Comparison of ENCODE assay signal across 26 mouse cellular contexts in the genomic region with DNA sequence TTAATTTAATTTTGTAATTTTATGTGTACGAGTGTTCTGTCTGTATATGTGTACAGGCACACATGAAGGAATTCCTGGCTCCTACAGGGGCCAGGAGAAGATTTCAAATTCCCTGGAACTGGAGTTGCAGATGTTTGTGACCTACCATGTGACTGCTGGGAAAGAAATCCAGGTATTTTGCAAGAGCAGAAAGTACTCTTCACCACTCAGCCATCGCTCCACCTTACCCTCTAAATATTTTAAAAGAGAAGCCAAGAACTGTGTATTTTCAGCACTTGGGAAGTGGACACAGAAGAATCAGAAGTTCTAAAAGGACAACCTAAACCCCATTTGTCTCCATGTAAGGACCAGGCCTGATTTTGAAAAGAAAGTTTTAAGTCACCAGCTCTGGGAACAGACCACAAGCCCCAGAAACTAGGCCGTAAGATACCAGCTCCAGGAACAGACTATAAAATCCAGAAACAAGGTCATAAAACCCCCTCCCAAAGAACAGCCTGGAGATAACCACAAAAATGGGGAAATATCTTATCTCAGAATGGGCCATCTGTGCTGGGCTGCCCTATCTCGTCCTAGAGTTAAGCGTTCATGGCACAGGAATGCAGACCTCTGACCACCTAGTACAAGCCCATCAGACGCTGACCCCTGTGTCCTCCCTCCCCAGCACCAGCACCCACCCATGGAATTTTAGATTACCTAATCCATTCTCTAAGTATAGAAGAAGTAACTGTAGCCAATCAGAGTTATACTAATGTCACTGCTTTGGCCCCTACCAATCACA.
A peak's percentile ranks its signal among the peaks of the same experiment; 100 is the strongest.
DNase-seq lines count a peak whose midpoint lies in the region; ATAC-seq and TF ChIP-seq lines count a peak whose summit lies in the region.
"Had no signal": no experiment of that assay in that cellular context is flagged by ENCODE, and none has a peak within 500 bp of the region (broad histone marks: within the 10 kb centered on the region; RNA-seq: fewer than 3 reads in every experiment).

No protein-coding gene starts in this region.

- H3K27me3 ChIP-seq in heart, postnatal 0 days (ENCODE audit: control insufficient read depth, insufficient read depth, low read length) = no peaks in the 10 kb centered on the region
- H3K27me3 ChIP-seq in testis, adult 2 months (ENCODE audit: control insufficient read depth, insufficient read depth, low read length) = no peaks in the 10 kb centered on the region
- H3K27me3 ChIP-seq: limb, embryonic 12.5 days; liver, embryonic 15.5 days; lung, embryonic 15.5 days; midbrain, embryonic 15.5 days had no signal

- no peak for TF ChIP-seq EP300 in heart, postnatal 0 days (IDR thresholded peaks at IDR 0.05; ENCODE audit: low read depth)

- no peak overlapping the region for H3K9ac ChIP-seq in heart, postnatal 0 days (replicated peaks; ENCODE audit: low read depth, low read length)
- H3K9ac ChIP-seq: hindbrain, embryonic 14.5 days; limb, embryonic 12.5 days; liver, embryonic 15.5 days; lung, embryonic 15.5 days; midbrain, embryonic 15.5 days had no signal

- peak overlapping the region; percentile 32; the same call in 1 of the 2 replicates for H3K27ac ChIP-seq in heart, postnatal 0 days (ENCODE audit: low read depth)
- no peak overlapping the region for H3K27ac ChIP-seq in testis, adult 2 months (ENCODE audit: control insufficient read depth, insufficient read depth, low read depth, low read length)
- H3K27ac ChIP-seq: hindbrain, embryonic 14.5 days; layer of hippocampus, adult 2 months; left cerebral cortex, adult 2 months; limb, embryonic 12.5 days; liver, embryonic 15.5 days; lung, embryonic 15.5 days; midbrain, embryonic 10.5 days; midbrain, embryonic 15.5 days had no signal

- ATAC-seq in heart, postnatal 0 days (ENCODE audit: insufficient read depth, low read depth) = peak; percentile 57
- ATAC-seq in common myeloid progenitor, adult 5-6 weeks (replicated peaks; ENCODE audit: low read depth, poor library complexity, severe bottlenecking) = peak; percentile 40
- ATAC-seq: forebrain, embryonic 16.5 days; midbrain, embryonic 15.5 days had no signal

- H3K4me3 ChIP-seq in heart, postnatal 0 days (ENCODE audit: low read depth, low read length) = no peak overlapping the region
- peak overlapping the region; percentile 27; the same call in 1 of the 2 replicates for H3K4me3 ChIP-seq in testis, adult 2 months (ENCODE audit: control insufficient read depth, low read depth, low read length)
- H3K4me3 ChIP-seq: erythroblast, embryonic 14.5 days; layer of hippocampus, adult 2 months; left cerebral cortex, adult 2 months; limb, embryonic 12.5 days; liver, embryonic 15.5 days; lung, embryonic 15.5 days; midbrain, embryonic 10.5 days; midbrain, embryonic 15.5 days had no signal

- no peak overlapping the region for H3K4me2 ChIP-seq in heart, postnatal 0 days (ENCODE audit: low read depth, low read length)
- H3K4me2 ChIP-seq: hindbrain, embryonic 14.5 days; limb, embryonic 12.5 days; liver, embryonic 15.5 days; lung, embryonic 15.5 days; midbrain, embryonic 15.5 days had no signal

- peaks cover 20% of the 10 kb centered on the region for H3K4me1 ChIP-seq in heart, postnatal 0 days (ENCODE audit: control insufficient read depth, insufficient read depth)
- peaks cover 4% of the 10 kb centered on the region for H3K4me1 ChIP-seq in testis, adult 2 months (ENCODE audit: control insufficient read depth, insufficient read depth, low read length)
- H3K4me1 ChIP-seq: limb, embryonic 12.5 days; liver, embryonic 15.5 days had no signal

- no peaks in the 10 kb centered on the region for H3K9me3 ChIP-seq in heart, postnatal 0 days (replicated peaks; ENCODE audit: control insufficient read depth, low read length)
- H3K9me3 ChIP-seq: limb, embryonic 12.5 days; liver, embryonic 15.5 days; lung, embryonic 15.5 days; midbrain, embryonic 10.5 days; midbrain, embryonic 15.5 days had no signal

- no peak for TF ChIP-seq POLR2A in testis, adult 2 months (IDR thresholded peaks at IDR 0.05; ENCODE audit: control insufficient read depth, low read depth, low read length)

- no peak for TF ChIP-seq CTCF in heart, postnatal 0 days (IDR thresholded peaks at IDR 0.05; ENCODE audit: low read depth)
- no peak for TF ChIP-seq CTCF in testis, adult 2 months (IDR thresholded peaks at IDR 0.05; ENCODE audit: control insufficient read depth, insufficient read depth, insufficient replicate concordance, low read depth, low read length)

- WGBS in heart, postnatal 0 days = 46% methylated on average over 6 of the region's 6 CpGs

- H3K36me3 ChIP-seq in heart, postnatal 0 days (replicated peaks; ENCODE audit: control insufficient read depth, insufficient read depth, low read length) = no peaks in the 10 kb centered on the region
- no peaks in the 10 kb centered on the region for H3K36me3 ChIP-seq in testis, adult 2 months (ENCODE audit: control insufficient read depth, insufficient read depth, low read length)
- H3K36me3 ChIP-seq: limb, embryonic 12.5 days; liver, embryonic 15.5 days; lung, embryonic 15.5 days; midbrain, embryonic 10.5 days; midbrain, embryonic 15.5 days had no signal

- DNase-seq in heart, postnatal 0 days (ENCODE audit: low spot score) = peak; percentile 23
- no peak for DNase-seq in heart, adult 9 months (ENCODE audit: low spot score in 2 of 2)
- DNase-seq in testis, postnatal 14 days (ENCODE audit: low spot score) = no peak
- no peak for DNase-seq in ovary, postnatal 14 days (ENCODE audit: low spot score)
- DNase-seq: adrenal gland, postnatal 14 days; cerebellum, adult 18-20 months; cerebellum, postnatal 10 days; heart, postnatal 36 days; kidney, adult 18-20 months; kidney, postnatal 36 days; right cerebral cortex, adult 18-20 months; spleen, adult 18-20 months; thymus, adult 2 months; thymus, postnatal 36 days had no signal
